Mouse (Mus musculus) kidney, adult 2 months (tissue): ENCODE results near the gene Metap2.

Source experiments
- CTCF ChIP-seq: fragments of 200-500 bp; conservative IDR thresholded peaks from 2 replicates; pipeline ENCODE4 v1.5.1; 2011; ENCODE audit warnings: low read depth, mild to moderate bottlenecking, control low read depth, low read length, moderate library complexity, mixed read lengths; ENCODE audit not compliant: insufficient read depth, insufficient read length
- POLR2A ChIP-seq: fragments of 200-500 bp; IDR thresholded peaks from one replicate; pipeline ENCODE4 v1.6.1; 2011; ENCODE audit warnings: low read depth, low read length, control low read depth

GRCm38 (mm10) chr10:93918087-93918486 is 21.2 kb upstream of the Metap2 start:
- TF ChIP-seq CTCF (no peak), POLR2A (no peak)
